Mouse (Mus musculus): Measurements from ENCODE around the gene Lrrc41.

DNA sequence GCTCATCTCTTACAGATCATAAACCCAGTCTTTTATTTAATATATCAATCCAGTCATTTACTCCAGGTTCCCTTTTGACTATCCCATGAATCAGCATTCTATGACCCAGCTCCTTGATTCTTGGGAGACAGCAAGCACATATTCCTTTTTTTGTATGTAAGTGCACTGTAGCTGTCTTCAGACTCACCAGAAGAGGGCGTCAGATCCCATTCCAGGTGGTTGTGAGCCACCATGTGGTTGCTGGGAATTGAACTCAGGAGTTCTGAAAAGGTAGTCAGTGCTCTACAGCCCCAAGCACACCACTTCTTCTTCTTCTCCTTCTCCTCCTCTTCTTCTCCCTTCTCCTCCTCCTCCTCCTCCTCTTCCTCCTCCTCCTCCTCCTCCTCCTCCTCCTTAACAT lies 17.5 kb upstream of the Lrrc41 start:
- TF ChIP-seq POLR2A (IDR thresholded peaks at IDR 0.05; ENCODE audit: insufficient read depth, low read depth, low read length), result no peak
- no peak for TF ChIP-seq CTCF (IDR thresholded peaks at IDR 0.05)
- TF ChIP-seq EP300 (IDR thresholded peaks at IDR 0.05; ENCODE audit: insufficient read depth, low read depth, low read length), result no peak
